Mouse (Mus musculus): ENCODE data around the gene Rapgef6.
A peak's percentile ranks its signal among the peaks of the same experiment; 100 is the strongest.

Gene Rapgef6

GRCm38 (mm10) chr11:54522529-54523430 lies at the start of gene Rapgef6:
TSS of gene Rapgef6 (plus strand) at chr11:54522847.
- peak; percentile 95 to 98 for DNase-seq (ENCODE audit: low spot score in 2 of 2)

- no peak for DNase-seq (ENCODE audit: low spot score in 2 of 2)
Measured at GRCm38 (mm10) chr11:54478414-54478813, 44.2 kb upstream of the Rapgef6 start.

- DNase-seq (ENCODE audit: low spot score in 2 of 2): no peak
Measured at GRCm38 (mm10) chr11:54486041-54486440, 36.6 kb upstream of the Rapgef6 start.

- no peak for DNase-seq (ENCODE audit: low spot score in 2 of 2)
Measured at GRCm38 (mm10) chr11:54491946-54492558, 30.6 kb upstream of the Rapgef6 start.

GRCm38 (mm10) chr11:54492559-54492958 lies 30.1 kb upstream of the Rapgef6 start:
- DNase-seq (ENCODE audit: low spot score in 2 of 2): no peak

GRCm38 (mm10) chr11:54499838-54500237 lies 22.8 kb upstream of the Rapgef6 start:
- DNase-seq (ENCODE audit: low spot score in 2 of 2): no peak

- no peak for DNase-seq (ENCODE audit: low spot score in 2 of 2)
Measured at GRCm38 (mm10) chr11:54502546-54503245, 20.0 kb upstream of the Rapgef6 start.

- no peak for DNase-seq (ENCODE audit: low spot score in 2 of 2)
Measured at GRCm38 (mm10) chr11:54513584-54513983, 9.1 kb upstream of the Rapgef6 start.

GRCm38 (mm10) chr11:54521927-54522528 lies 619 bp upstream of the Rapgef6 start:
- no peak for DNase-seq (ENCODE audit: low spot score in 2 of 2)

GRCm38 (mm10) chr11:54523431-54524001 lies 869 bp downstream of the Rapgef6 start:
- no peak for DNase-seq (ENCODE audit: low spot score in 2 of 2)

- no peak for DNase-seq (ENCODE audit: low spot score in 2 of 2)
Measured at GRCm38 (mm10) chr11:54528002-54528401, 5.4 kb downstream of the Rapgef6 start.

GRCm38 (mm10) chr11:54530391-54530790 lies 7.7 kb downstream of the Rapgef6 start:
- DNase-seq (ENCODE audit: low spot score in 2 of 2): no peak

GRCm38 (mm10) chr11:54530916-54531315 lies 8.3 kb downstream of the Rapgef6 start:
- no peak for DNase-seq (ENCODE audit: low spot score in 2 of 2)

- DNase-seq (ENCODE audit: low spot score in 2 of 2): no peak
Measured at GRCm38 (mm10) chr11:54533834-54534233, 11.2 kb downstream of the Rapgef6 start.

- DNase-seq (ENCODE audit: low spot score in 2 of 2): peak in 1 of 2 experiments; percentile 65
Measured at GRCm38 (mm10) chr11:54534871-54535270, 12.2 kb downstream of the Rapgef6 start.

- no peak for DNase-seq (ENCODE audit: low spot score in 2 of 2)
Measured at GRCm38 (mm10) chr11:54539031-54539430, 16.4 kb downstream of the Rapgef6 start.

GRCm38 (mm10) chr11:54539486-54539885 lies 16.8 kb downstream of the Rapgef6 start:
- no peak for DNase-seq (ENCODE audit: low spot score in 2 of 2)

- no peak for DNase-seq (ENCODE audit: low spot score in 2 of 2)
Measured at GRCm38 (mm10) chr11:54540328-54540727, 17.7 kb downstream of the Rapgef6 start.

- no peak for DNase-seq (ENCODE audit: low spot score in 2 of 2)
Measured at GRCm38 (mm10) chr11:54542414-54542813, 19.8 kb downstream of the Rapgef6 start.

- no peak for DNase-seq (ENCODE audit: low spot score in 2 of 2)
Measured at GRCm38 (mm10) chr11:54554970-54555369, 32.3 kb downstream of the Rapgef6 start.

GRCm38 (mm10) chr11:54562761-54563160 lies 40.1 kb downstream of the Rapgef6 start:
- DNase-seq (ENCODE audit: low spot score in 2 of 2): no peak

- no peak for DNase-seq (ENCODE audit: low spot score in 2 of 2)
Measured at GRCm38 (mm10) chr11:54567959-54568358, 45.3 kb downstream of the Rapgef6 start.

Data from frontal cortex, postnatal 10 days (tissue).